Mouse (Mus musculus) cerebellum, adult 9-10 months (tissue): ENCODE measurements around the gene Hdgfl2.

ENCODE experiments used
- DNase-seq: peaks from one replicate; pipeline ENCODE4 v3.0.0; 2022

Gene Hdgfl2

DNA sequence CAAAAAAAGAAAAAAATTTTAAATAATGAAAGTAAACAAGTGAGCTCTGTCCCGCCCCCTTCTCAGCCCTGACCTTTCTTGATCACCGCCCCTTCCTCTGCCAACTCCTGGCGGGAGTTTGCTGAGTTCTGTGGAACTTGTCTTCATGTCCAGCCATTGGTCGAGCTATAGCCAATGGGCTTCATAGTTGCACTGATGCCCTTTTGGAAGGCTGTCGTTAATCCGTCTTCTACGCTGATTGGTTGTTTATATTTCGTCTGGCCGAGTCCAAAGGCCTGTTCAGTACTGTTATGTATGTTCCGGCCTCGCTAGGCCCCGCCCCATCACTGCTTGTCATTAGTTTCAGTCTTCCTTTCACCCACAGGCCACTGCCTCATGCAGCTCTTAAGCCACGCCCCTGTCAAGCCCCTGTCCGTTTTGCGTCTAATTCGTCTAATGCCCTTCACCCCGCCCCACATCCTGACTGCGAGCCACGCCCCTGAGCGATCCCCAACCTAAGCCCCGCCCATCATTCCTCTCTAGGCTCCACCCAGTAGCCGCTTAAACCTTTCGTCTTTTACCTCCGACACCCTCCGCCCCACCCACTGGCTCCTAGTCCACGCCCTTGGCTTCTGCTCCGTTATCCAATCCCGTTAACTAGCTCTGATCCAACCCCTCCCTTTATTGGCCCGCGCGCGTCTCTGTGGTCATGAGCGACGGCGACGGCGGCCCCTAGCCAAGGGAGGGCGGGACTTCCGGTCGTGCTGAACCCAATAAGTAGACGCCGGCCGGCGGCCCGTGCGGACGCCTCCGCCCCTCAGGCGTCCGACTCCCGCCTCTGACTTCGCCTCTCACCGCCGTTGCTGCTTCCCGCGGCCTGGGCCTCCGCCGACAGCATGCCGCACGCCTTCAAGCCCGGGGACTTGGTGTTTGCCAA is at the start of gene Hdgfl2:
Hdgfl2 (plus strand) TSS at position 755 of the 916 bp plus-strand sequence.
- DNase-seq, result peak; percentile 100

DNA sequence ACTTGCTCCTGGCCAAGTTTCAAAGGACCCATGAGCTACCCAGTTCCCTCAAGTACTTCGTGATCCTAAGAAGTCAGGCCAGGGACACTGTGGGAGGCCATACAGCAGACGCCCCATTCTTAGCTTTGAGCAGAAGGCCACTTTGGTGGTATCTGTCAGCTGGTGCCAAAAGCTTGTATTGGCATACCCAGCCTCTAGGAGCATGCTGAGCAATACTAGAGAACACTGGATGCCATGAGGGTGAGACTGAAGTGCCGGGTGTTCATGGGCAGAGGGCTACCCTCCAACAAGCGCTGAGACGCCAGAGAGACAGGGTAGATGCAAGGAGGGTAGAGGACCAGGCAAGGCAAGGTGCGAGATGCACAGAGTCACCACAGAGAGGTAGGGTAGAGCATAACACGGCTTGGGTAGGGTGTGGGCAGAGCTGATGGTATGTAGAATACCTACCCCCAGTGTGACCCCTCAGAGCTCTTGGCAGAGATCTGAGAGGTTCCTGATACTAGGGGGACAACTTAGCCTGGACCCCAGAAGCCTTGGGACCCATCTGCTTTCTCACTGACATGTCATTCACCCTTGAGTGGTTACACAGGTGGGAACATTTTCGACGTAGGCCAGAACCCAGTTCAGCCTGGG is 49.1 kb upstream of the Hdgfl2 start:
- peak; percentile 65 for DNase-seq

DNA sequence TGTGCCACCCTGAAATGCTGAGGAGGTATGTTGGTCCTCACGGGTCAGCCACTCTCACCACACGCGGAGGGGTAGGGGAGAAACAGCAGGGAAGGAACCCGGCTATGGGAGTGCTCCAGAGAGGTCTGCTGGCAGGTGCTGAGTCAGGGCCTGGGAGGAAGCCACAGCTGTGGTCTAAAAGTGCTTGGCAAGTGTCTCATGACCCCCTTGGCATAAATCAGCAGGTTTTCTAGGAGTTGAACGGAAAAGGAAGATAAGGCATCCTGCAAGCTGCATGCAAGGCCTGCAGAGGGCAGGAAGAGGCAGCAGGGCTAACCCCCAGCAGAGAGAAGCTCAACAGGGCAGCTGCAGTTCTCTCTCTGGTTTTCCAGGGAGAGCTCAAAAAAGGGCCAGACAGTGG is 48.5 kb upstream of the Hdgfl2 start:
- DNase-seq, result peak; percentile 61

DNA sequence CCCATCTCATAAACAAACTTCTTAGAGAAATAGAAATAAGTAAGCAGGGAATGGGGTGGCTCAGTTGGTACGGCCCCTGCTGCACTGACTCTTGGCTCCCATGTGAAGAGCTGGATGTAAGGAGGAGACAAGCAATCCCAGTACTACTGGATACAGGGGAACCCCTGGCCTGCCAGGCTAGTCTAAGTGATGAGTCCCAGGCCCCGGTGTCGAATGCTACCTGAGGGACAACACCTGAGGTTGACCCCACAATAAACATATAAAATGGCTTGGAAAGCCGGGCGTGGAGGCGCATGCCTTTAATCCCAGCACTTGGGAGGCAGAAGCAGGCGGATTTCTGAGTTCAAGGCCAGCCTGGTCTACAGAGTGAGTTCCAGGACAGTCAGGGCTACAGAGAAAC is 48.0 kb upstream of the Hdgfl2 start:
- DNase-seq, result peak; percentile 47

DNA sequence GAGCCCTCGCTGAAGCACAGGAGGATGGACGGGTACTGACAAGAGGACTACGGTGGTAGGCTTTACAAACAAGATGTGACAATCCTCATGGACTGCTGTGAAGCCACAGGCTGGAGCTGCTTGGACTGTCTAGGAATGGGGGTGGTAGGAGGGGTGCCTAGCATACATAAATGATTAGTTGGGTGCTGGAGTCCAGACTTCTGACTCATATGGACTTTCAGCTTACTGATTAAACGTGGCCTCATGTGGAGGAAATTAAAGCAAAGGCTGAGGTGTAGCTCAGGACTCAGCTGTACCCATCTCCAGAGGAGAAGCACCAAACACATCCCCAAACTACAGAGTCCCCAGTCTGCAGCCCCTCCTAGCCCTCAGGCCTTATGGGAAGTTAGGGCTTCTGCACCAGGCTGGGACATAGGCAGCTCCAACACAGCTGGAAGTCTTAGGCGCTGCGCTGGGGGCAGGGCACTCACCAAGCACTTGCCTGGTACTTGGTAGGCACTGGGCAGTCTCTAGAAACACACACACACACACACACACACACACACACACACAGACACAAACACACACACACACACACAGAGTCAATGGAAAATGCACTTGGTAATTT is 47.2 kb upstream of the Hdgfl2 start:
- peak; percentile 33 for DNase-seq

DNA sequence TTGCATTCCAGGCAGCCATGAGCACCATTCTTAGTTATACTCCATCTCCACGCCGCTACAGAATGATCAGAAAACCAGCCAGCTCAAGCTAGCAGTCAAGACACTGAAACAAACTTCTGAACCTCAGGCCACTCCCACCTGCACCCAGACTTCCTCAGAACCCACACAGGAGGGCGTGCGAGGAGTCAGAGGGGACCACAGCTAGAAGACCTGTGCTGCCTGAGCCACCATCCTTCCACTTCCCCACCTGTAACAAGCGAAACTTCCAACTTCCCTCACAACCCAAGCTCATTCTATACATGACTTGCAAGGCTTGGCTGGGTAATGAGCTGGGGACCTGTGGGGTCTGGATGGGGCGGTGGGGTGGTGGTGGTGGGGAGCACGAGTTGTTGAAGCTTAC is 46.6 kb upstream of the Hdgfl2 start:
- DNase-seq, result no peak

DNA sequence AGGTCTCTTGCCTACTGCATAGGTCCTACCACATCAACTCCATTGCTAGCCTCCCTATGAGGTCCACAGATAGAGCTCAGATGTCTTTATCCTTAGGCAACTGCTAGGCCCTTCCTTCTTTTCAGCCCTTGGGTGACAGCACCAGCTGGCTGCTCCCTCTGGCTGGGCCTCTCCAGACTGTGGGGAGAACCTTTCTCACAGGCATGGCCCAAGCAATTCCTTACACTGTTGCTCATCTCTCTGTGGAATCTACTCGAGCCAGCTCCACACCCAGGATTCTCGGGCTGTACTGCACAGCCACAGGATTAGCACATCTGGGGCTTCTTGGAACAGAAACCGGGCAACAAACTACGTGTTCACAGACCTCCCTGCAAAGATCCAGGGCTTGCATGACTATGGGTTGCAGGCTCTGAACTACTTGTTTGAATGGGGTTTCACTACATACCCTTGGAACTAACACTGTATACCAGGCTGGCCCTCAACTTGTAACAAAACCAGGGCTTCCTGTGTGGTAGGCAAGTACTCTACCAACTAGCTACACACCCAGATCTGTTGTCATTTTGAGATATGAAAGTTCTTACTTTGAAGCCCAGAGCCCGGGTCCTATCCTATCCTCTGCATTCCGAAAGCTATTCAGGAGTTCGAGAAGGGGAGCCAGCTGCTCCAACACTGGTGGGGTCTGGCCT is 45.3 kb upstream of the Hdgfl2 start:
- peak; percentile 35 for DNase-seq

DNA sequence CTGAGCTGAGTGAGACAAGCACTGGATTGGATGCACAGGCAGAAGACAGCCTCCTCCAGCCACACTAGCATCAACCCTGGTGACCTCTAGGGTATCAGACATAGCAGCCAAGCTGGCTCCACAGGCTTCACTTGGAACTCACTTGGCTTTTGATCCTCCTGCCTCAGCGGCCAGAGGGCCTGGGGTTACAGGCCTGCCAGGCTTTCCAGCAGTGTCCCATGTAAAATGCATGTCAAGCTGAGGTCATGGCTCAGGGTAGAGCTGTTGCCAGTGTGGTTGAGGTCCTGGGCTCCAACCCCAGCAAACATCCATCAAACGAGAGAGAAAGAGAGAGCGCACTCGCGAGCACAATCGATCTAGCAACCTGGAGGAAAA is 44.7 kb upstream of the Hdgfl2 start:
- no peak for DNase-seq

DNA sequence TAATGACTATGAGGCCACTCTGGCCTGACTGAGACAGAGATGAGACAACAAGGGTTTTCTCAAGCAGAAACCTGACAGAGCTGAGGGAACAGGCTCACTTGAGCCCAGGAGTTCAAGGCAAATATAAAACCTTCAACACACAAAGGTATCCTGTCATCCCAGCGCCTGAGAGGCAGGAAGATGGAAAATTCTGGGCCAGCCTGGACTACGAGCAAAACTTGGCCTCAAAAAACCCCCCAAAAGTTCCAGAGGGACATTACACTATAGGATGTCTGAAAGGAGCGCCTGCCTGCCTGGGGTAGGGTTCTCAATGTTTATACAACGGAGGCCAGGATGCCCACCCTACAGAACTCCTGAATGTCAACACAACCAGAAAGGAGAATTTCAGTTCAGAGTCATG is 44.2 kb upstream of the Hdgfl2 start:
- DNase-seq, result no peak

DNA sequence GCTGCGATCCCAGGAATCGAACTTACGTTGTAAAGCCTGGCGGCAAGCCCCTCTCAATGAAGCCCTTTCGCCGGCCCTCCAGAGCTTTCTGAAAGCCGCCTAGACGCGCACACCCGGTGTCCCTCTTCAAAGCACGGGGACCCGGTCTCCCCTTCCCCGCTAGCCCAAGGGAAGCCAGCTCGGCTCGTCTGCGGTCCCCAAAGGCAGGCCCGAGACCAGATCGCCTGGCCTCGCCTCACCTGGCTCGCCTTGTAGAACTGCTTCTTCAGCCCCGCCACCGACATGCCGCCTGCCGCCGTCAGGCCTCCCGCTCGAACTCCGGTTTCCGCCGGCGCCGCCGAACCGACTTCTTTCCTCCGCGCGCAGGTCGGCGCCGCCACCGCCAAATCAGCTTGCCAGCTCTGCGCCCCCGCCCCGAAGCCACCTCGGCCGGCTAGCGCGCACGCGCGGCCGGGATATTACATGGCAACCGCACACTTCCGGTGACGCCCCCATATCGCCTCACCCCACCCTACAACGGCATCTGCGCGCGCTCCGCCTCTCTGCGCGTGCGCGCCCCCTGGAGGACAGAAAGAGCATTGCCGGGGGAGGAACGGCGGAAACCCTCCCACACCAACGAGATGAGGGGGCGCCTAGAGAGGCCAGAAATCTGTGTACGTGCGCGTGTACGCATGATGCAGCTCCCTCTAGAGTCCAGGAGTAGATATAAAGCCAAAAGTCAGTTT is 43.1 kb upstream of the Hdgfl2 start, which contains the start of gene Sh3gl1:
Sh3gl1 (minus strand) TSS at position 460 of the 725 bp plus-strand sequence.
- peak; percentile 100 for DNase-seq

DNA sequence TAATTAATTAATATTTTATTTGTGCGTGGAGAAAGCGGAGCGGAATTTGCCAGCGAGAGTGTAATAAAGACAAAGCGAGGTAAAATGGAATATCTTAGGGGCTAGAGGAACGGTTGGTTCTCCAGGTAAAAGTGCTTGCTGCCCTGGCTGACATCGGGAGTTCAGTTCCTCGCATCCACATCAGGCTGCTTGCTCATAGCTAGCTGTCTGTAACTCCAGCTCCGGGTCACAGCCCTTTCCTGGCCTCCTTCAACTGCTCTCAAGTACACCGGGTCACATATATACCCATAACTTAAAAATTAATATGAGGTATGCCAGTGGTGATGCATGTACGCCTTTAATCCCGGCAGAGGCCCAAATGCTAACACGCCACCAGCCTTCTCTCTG is 42.5 kb upstream of the Hdgfl2 start:
- no peak for DNase-seq

DNA sequence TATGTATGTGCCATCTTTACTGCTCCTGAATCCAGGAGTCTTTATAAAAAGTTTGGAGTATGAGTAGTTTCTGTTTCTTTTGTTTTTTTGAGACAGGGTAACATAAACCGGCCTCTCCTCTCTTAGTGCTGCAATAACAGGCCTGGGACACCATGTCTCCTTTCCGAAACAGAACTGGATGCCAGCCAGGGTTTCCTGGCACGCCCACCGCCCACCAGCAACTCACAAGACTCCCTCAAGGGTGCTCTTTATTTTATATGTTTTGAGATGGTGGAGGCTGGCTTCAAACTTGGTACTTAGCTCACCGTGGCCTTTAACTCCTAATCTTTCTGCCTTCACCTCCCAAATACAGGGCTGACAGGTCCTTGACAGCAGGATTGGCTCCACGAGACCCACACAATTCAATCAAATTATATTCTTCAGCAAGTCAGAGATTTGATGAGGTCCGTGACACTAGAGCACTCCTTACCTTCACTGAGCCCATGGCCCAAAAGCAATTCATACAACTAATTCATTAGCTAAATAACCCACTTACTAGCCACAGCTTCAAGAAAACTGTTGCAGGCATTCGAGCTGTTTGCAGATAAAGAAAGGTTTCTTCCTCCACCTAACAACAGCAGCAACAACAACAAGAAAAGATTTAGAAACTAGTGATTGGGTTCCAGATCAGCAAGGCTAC is 40.7 kb upstream of the Hdgfl2 start:
- peak; percentile 65 for DNase-seq

DNA sequence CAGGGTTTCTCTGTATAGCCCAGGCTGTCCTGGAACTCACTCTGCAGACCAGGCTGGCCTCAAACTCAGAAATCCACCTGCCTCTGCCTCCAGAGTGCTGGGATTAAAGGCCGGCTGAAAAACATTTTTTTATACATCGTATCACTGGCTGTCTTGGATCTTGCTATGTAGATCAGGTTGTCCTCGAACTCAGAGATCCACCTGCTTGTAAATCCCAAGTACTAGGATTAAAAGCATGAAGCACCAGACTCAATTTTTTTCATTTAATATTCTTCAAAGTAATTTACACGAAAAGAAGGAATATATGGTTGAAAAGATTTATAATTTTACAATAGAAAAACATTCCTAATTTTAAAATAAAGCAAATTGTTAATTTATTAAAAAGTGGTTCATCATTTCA is 40.1 kb upstream of the Hdgfl2 start:
- DNase-seq, result no peak

DNA sequence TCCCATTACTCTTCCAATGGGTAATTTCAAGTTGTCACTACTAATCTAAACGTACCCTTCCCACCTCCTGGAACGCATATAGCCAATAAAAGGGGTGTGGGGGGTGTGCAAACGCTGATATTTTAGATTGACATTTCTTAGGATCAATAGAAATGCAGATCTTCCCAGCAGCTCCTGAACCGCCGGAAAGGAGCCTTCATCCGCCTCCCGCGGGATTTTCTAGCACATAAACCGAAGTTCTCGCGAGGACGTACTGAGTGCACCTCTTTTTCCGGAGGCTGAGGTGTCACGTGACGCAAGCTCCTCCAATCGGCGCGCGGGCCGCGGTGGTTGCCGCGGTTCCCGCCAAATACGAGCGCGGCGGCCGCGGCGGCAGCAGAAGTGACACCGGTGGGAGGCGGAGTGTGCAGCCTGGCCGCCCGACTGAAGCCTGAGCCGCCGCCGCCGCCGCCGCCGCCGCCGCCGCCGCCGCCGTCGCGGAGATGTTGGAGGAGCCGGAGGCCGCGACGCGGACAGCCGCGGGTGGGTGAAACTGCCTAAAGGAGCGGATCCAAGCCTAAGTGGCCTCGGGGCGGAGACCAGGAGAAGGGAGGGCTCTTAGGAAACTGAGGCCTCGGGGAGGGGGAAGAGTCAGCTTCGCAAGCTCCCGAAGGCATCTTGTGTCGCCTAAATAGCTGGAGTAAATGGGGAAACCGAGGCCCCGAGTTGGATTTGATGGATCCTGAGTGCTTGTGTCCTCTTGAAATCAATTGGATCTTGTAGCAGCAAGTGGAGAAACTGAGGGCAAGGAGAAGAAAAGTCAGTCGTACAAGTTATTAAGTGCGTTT is 39.2 kb upstream of the Hdgfl2 start, which contains the start of gene Chaf1a:
Chaf1a (plus strand) TSS at position 410 of the 827 bp plus-strand sequence.
- peak; percentile 97 for DNase-seq

DNA sequence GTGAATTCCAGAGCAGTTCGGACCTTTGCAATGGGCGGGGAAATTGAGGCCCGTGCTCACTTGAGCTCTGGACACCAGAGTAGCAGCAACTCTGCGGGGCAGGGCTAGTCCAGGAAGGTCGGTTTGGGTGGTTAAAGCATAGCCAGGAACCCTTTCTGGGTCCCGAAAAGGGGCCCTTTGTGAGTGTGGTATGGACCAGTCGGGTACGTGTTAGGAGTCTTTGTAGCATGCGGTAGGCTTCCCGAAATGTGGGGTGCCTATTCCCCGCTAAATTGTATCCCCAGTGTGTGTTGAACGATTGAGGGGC is 38.6 kb upstream of the Hdgfl2 start:
- DNase-seq, result no peak

DNA sequence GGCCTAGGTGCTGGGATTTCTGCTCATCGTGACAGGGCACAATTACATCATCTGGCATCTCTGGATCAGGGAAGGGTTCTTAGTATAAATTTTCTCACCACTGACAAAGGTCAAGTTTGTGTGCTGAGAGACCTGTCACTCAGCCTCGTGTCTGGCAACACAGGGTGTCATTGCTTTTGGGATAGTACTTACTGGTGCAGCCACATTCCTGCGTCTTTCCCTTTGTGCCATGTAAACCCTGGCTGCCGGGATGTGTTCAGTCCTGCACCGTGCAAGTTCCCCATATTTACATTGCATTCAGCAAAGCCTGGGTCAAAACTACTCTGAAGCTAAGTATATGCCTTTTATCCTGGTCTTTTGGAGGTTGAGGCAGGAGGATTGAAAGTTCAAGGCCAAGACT is 28.1 kb upstream of the Hdgfl2 start:
- no peak for DNase-seq

DNA sequence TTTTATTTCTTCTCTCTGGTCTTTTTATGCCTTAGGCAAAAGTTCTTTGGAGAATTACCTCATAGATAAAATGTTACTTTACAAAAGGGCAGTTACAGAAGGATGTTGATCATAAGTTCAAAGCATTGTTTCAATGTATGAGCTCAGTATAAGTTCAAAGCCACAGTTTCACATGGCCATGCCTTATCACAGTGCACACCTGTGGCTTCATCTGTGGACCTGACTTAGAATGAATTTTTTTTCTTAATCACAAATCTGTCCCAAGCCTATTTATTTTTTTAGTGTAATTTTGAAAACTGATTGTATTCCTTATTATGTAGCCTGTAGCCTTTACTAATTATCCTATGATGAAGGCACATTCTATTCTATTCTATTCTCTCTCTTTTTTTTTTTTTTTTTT is 24.5 kb upstream of the Hdgfl2 start:
- DNase-seq, result no peak

DNA sequence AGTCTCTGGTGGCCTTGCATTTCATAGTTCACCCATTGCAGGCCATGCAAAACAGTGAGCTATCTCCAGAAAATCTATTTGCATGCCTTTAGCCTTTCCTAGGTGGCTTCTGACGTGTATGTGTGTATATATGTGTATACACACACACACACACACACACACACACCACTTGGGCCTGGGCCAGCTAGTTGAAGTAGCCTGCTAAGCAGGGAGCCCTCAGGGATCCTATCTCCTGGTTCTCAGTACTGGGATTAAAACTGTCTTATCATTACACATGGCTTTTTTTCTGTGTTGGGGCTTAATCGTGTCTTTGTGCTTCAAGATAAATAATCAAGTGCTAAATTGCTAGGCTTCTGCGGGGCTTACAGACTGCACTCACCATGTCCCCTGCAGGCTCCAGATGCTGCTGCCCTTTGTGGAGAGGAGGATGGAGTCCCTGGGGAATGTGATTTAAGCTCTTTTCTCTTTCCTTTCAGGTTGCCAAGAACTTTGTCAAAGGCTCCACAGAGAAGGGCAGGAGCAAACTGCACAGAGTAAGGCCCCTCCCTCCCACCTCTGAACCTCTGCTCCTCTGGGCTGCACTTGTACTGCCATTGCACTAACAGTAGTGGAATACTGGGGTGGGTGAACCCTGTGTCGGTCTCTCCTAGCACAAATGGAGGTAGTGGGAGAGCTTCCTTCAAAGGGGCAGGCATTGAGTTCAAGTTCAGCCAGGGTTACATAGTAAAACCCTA is 23.3 kb upstream of the Hdgfl2 start:
- DNase-seq, result no peak

DNA sequence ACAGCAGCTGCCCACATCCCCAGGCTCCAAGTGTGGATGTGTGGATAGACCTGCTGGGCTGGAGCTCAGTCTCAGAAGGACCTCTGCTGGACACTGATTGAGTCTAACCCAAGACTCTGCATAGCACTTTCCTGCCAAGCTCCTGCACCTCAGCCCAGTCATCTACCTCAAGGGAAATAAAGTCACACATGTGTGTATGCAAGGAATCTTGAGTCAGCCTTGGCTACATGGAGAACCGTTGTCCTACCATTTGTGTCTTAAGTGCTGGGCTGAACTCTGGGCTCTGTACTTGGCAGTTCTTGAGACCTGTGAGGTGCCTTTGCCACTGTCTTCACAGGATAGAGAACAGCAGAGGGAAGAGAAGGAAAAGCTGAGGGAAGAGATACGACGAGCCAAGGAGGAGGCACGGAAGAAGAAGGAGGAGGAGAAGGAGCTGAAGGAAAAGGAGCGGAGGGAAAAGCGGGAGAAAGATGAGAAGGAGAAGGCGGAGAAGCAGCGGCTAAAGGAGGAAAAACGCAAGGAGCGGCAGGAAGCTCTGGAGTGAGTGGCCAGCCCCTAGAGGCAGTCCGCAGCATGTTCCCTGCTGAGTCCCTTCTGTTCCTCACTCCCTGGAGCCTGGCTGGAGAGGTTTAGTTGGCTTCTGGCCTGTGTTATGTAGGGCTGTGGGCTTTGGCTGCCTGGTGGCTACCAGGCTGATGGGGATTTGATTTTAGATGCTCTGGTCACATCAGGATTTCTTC is 21.9 kb upstream of the Hdgfl2 start:
- peak; percentile 72 for DNase-seq

DNA sequence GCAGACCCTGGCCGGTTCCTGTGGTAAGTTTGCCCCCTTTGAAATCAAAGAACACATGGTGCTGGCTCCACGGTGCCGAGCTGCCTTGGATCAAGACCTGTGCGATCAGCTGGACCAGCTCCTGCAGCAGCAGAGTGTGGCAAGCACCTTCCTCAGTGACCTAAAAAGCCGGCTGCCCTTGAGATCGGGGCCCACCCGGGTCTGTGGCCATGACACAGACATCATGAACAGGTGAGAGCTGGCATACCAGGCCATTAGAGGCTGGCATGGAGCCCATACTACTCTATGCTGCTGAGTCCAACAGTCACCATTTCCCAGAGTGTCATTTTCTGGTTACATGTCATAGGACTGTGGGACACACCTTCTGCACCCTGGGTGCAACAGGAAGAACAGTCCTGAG is 17.4 kb upstream of the Hdgfl2 start:
- DNase-seq, result no peak
